Mouse (Mus musculus) heart, adult 2 months (tissue): ENCODE results near the gene Sesn1.

ENCODE experiments used
- CTCF ChIP-seq: fragments of 200-600 bp; IDR thresholded peaks from 2 replicates; pipeline ENCODE4 v1.8.1; 2022; ENCODE audit warnings: antibody characterized with exemption, mild to moderate bottlenecking, moderate library complexity
- EP300 ChIP-seq: fragments of 200-500 bp; IDR thresholded peaks from 2 replicates; pipeline ENCODE4 v1.6.1; 2011; ENCODE audit warnings: low read depth, low read length, control low read depth; ENCODE audit not compliant: insufficient read depth

DNA sequence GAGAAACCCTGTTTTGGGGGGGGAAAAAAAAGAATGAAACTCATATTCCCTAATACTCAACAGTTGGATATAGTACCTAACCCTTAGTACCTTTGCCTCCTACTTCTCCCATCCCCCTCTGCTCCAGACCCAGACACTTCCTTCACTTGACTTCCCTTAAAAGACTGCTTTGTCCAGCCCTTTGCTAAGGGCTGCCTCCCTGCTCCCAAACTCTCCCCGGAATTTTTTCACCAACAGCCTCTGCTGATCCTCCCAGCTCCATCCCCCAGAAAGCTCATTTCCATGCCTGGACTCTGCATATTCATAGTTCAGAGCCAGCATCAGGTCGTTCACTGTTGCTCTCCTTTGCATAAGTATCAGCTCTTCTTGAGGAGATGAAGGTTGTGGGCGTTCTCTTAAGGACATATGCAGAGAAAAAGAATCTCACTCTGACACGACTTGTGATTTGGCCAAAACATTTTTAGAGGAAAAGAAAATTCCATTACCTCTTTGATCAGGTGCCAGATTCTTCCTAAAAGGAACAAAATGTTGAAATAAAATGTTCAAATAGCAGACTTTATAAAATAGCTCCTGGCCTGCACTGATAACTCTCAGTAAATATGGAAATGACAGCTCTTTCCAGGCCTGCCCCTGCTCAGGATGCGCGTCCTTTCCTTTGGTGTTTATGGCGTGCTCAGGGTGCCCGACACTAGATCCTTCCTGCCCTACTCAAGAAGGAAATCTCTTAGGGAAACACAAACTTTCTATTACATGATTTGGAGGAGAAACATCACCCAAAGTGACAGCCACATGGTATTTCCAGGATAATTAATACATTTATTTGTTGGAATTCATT lies 74.2 kb downstream of the Sesn1 start:
- TF ChIP-seq EP300 (no peak), CTCF (no peak)
